Mouse (Mus musculus): ENCODE data around the gene Atoh8.

GRCm38 (mm10) chr6:72259474-72259873, 24.1 kb upstream of the Atoh8 start:
- TF ChIP-seq CTCF (IDR thresholded peaks at IDR 0.05; ENCODE audit: extremely low read depth, insufficient read length, insufficient replicate concordance, low read depth, low read length) = no peak
- TF ChIP-seq POLR2A (IDR thresholded peaks at IDR 0.05; ENCODE audit: low read depth, low read length) = no peak
